Mouse (Mus musculus) bone marrow, adult 2 months (tissue): ENCODE results near the gene Pstpip1.

Source experiments
- CTCF ChIP-seq: fragments of 200-500 bp; IDR thresholded peaks from 2 replicates; pipeline ENCODE4 v1.5.1; 2011; ENCODE audit warnings: low read length, control low read depth; ENCODE audit not compliant: control insufficient read depth, insufficient read depth
- POLR2A ChIP-seq: fragments of 200-500 bp; IDR thresholded peaks from 2 replicates; pipeline ENCODE4 v1.6.1; 2011; ENCODE audit warnings: low read depth, mild to moderate bottlenecking, control low read depth, low read length, borderline replicate concordance; ENCODE audit not compliant: control insufficient read depth

GRCm38 (mm10) chr9:56053796-56054195 is 36.0 kb upstream of the Pstpip1 start:
- no peak for TF ChIP-seq CTCF
- TF ChIP-seq POLR2A = no peak
